Mouse (Mus musculus): ENCODE results near the gene 2900011O08Rik.

DNA sequence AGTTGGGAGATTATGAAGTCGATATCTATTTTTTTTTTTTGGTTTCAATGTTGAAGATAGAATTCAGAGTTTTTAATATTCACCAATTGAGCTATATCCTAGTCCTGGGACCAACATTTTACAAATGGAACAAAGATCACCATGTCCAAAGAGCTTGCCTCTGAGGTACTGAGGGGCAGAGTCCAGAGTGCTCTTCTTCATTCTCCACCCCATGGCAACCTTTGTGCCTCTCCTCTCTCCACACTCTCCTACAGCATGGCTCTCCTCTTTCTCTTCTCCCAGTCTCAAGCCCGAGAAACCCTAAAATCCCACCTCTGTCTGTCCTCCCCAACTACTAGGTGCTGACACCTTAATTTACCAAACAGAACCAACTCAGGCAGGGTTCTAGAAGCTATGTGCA is 18.3 kb downstream of the 2900011O08Rik start:
- no peak for TF ChIP-seq CTCF (IDR thresholded peaks at IDR 0.05; ENCODE audit: extremely low read depth, insufficient read depth, low read length)
- TF ChIP-seq POLR2A (IDR thresholded peaks at IDR 0.05; ENCODE audit: extremely low read depth, insufficient read depth, low read length): no peak
